Mouse (Mus musculus): ENCODE results near the gene Tdrd12. TPM values are rescaled to one million over a fixed set of nuclear protein-coding genes. Genes with fewer than 3 reads are reported as not detected.

Tdrd12 gene
- total RNA-seq, 2 experiments from 2014 or later = 0.39 to 0.89 TPM

- DNase-seq (ENCODE audit: extremely low spot score in 1 of 2, low spot score in 1 of 2) = no peak
Observed at GRCm38 (mm10) chr7:35456091-35456814, 81.3 kb downstream of the Tdrd12 start.

GRCm38 (mm10) chr7:35448867-35449266 is 88.7 kb downstream of the Tdrd12 start:
- no peak for DNase-seq (ENCODE audit: extremely low spot score in 1 of 2, low spot score in 1 of 2)

- no peak for DNase-seq (ENCODE audit: extremely low spot score in 1 of 2, low spot score in 1 of 2)
Observed at GRCm38 (mm10) chr7:35447996-35448846, 89.3 kb downstream of the Tdrd12 start, which contains the start of gene Slc7a9. Gene Slc7a9, plus strand, starts transcription at chr7:35448796.

GRCm38 (mm10) chr7:35447501-35447900 is 90.0 kb downstream of the Tdrd12 start:
- DNase-seq (ENCODE audit: extremely low spot score in 1 of 2, low spot score in 1 of 2) = no peak

DNA sequence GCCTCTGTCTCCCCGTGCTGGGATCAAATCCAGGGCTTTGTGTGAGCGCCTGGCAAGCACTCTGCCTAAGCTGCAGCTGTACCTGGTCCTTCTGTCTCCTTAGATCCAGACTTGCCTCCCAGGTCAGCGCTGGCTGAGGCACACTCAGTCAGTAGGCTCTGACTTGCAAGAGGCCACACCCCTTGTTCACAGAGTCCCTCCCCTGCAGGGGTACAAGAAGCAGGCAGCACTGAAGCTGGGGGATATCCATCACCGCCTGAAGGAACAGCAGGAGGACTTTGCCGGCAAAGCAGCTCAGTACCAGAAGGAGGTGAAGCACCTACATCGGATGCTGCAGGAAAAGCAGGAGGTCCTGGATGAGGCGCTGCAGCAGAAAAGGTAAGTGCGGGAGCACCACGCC is 102.3 kb downstream of the Tdrd12 start:
- no peak for DNase-seq (ENCODE audit: extremely low spot score in 1 of 2, low spot score in 1 of 2)

DNA sequence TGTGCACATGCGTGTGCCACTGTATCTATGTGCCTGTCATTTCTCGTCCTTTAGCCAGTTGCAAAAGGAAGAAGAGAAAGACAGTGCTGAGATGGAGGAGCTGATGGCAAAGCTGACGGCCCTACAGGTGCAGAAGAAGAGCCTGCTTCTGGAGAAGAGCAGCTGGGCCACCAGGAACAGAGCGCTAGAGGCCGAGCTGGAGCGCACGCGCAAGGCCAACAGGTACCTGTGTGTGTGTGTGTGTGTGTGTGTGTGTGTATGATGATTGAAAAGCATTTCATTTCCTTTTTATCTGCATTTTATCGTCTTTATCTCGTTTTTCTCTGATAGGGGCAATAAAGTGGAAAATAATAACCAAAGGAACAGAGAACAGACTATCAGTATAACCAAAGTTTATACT is 109.4 kb downstream of the Tdrd12 start:
- no peak for DNase-seq (ENCODE audit: extremely low spot score in 1 of 2, low spot score in 1 of 2)

- DNase-seq (ENCODE audit: extremely low spot score in 1 of 2, low spot score in 1 of 2) = no peak
Observed at GRCm38 (mm10) chr7:35423071-35423470, 114.5 kb downstream of the Tdrd12 start.

Other genes starting within 250 kb of the Tdrd12 start
- gene Gpatch1, start 219.3 kb downstream of the Tdrd12 start, total RNA-seq (2021) = 10 to 100 TPM; 24.2 to 24.4 TPM
- 1 to 10 TPM; 3.1 to 4.2 TPM for gene Rhpn2, start 203.6 kb downstream of the Tdrd12 start, total RNA-seq (2021)
- 1 to 10 TPM; 5.3 to 6.9 TPM for gene Faap24, start 140.9 kb downstream of the Tdrd12 start, total RNA-seq (2021)
- gene Cep89, start 140.7 kb downstream of the Tdrd12 start, total RNA-seq (2021) = 10 to 100 TPM; 11.8 to 22.6 TPM
- not detected for gene Slc7a9, start 88.9 kb downstream of the Tdrd12 start, total RNA-seq (2021)
- gene Nudt19, start 18.6 kb upstream of the Tdrd12 start, total RNA-seq (2021) = 10 to 100 TPM; 65.8 to 73.0 TPM
- under 1 TPM; 0.30 to 0.31 TPM for gene Rgs9bp, start 47.8 kb upstream of the Tdrd12 start, total RNA-seq (2021)
- gene Ankrd27, start 48.5 kb upstream of the Tdrd12 start, total RNA-seq (2021) = 10 to 100 TPM; 31.6 to 40.0 TPM
- gene Pdcd5, start 109.8 kb upstream of the Tdrd12 start, total RNA-seq (2021) = 10 to 100 TPM; 68.2 to 71.1 TPM
- 10 to 100 TPM; 78.7 to 87.5 TPM for gene Dpy19l3, start 216.7 kb upstream of the Tdrd12 start, total RNA-seq (2021)

Measured in layer of hippocampus, postnatal 25 days (tissue).